Mouse (Mus musculus) midbrain, embryonic 11.5 days (tissue): ENCODE data around the gene Iqschfp. TPM values are rescaled to one million over a fixed set of nuclear protein-coding genes. Genes with fewer than 3 reads are reported as not detected.

Experiments used
- ATAC-seq: fragments of 200-750 bp; cut with Nextera tagmentation; 2 replicates; pipeline ENCODE4 v1.8.0; 2017; ENCODE audit warnings: moderate TSS enrichment, moderate library complexity; ENCODE audit not compliant: low FRiP score
- DNase-seq: peaks from one replicate; pipeline ENCODE4 v3.0.0; 2015; ENCODE audit warnings: low spot score; ENCODE audit errors: missing footprints
- H3K27ac ChIP-seq: fragments of 300-500 bp; sonication (generic); 2 replicates; pipeline ENCODE4 v1.5.1; 2014; ENCODE audit warnings: low read depth, low read length
- H3K27me3 ChIP-seq: fragments of 300-500 bp; sonication (generic); 2 replicates; pipeline ENCODE4 v1.6.1; 2014; ENCODE audit warnings: mild to moderate bottlenecking, low read length, moderate library complexity, mixed read lengths; ENCODE audit not compliant: control insufficient read depth, insufficient read depth
- H3K36me3 ChIP-seq: fragments of 300-500 bp; sonication (generic); 2 replicates; pipeline ENCODE4 v1.6.1; 2014; ENCODE audit warnings: mild to moderate bottlenecking, low read length, moderate library complexity, mixed read lengths; ENCODE audit not compliant: control insufficient read depth, insufficient read depth
- H3K4me1 ChIP-seq: fragments of 300-500 bp; sonication (generic); 2 replicates; pipeline ENCODE4 v1.6.1; 2014; ENCODE audit warnings: low read length; ENCODE audit not compliant: control insufficient read depth, insufficient read depth
- H3K4me2 ChIP-seq: fragments of 300-500 bp; sonication (generic); 2 replicates; pipeline ENCODE4 v1.6.1; 2014; ENCODE audit warnings: mild to moderate bottlenecking, moderate library complexity
- H3K4me3 ChIP-seq: fragments of 300-500 bp; sonication (generic); 2 replicates; pipeline ENCODE4 v1.5.1; 2014; ENCODE audit warnings: low read depth, low read length
- H3K9ac ChIP-seq: fragments of 300-500 bp; sonication (generic); 2 replicates; pipeline ENCODE4 v1.6.1; 2014; ENCODE audit warnings: low read length
- H3K9me3 ChIP-seq: fragments of 300-500 bp; sonication (generic); 2 replicates; pipeline ENCODE4 v1.6.1; 2016; ENCODE audit warnings: low read length; ENCODE audit not compliant: control insufficient read depth
- WGBS: fragments of 180-500 bp; shearing (Covaris S2); extraction: QIAGEN DNeasy Blood & Tissue Kit; methylation state at CpG from one replicate; pipeline ENCODE4 v1.1.7; 2014; 5-methylcytosine and 5-hydroxymethylcytosine counted together
- polyA plus RNA-seq: library from polyadenylated mRNA; unstranded; fragments of >200 nt; fragmentation: Nextera tagmentation; extraction: Ambion mirVana; gene quantifications from 2 replicates; pipeline ENCODE4 v1.2.1, GENCODE M21; 2014

Iqschfp gene
- polyA plus RNA-seq, 1 experiment from 2014 or later, result 2.6 TPM

DNA sequence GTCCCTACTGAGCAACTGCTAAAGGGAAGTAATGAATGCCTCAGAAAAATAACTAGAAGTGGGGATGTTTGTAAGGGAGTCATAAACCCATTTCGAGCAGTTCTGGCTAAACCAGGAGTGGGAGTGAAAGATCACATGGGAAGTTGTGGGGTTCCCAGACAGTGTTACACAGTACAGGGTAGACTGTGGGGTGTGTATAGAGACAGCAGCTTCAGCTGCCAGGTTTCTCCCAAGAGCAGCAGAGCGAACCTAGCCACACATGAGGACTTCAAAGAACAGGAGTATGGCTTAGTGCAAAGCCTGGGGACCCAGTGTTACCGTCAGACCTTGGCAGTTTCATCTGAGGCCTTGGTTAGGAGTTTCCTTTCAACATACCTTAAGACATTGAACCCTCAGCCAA, 740.7 kb downstream of the Iqschfp start:
- Histone ChIP-seq H3K9me3 (no peaks in the 10 kb centered on the region), H3K4me3 (no peak overlapping the region), H3K27me3 (no peaks in the 10 kb centered on the region), H3K4me2 (no peak overlapping the region), H3K36me3 (no peaks in the 10 kb centered on the region), H3K27ac (no peak overlapping the region), H3K4me1 (no peaks in the 10 kb centered on the region; the same call in 1 of the 2 replicates), H3K9ac (no peak overlapping the region)
- ATAC-seq (no peak), DNase-seq (no peak)
- WGBS, result 85% methylated on average over 3 of the region's 3 CpGs

DNA sequence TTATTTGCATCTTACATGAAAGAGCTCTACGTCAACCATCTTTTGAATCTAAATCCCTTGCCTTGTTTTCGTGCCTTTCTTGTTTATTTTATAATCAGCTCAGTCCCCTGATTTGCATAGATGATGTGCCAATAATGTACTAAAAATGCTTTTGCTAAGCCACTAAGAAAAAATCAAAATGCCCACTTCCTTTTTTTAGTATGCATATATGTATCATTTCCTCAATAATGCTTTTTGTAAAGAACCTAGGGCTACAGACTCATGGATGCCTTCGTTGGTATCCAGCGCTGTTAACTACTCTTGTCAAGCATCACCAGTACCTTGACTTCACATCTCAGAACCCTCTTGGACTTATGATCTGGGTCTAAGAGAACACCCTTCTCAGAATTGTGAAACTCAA, 741.5 kb downstream of the Iqschfp start:
- no peaks in the 10 kb centered on the region for H3K27me3 ChIP-seq
- 95% methylated on average over 4 of the region's 4 CpGs for WGBS

DNA sequence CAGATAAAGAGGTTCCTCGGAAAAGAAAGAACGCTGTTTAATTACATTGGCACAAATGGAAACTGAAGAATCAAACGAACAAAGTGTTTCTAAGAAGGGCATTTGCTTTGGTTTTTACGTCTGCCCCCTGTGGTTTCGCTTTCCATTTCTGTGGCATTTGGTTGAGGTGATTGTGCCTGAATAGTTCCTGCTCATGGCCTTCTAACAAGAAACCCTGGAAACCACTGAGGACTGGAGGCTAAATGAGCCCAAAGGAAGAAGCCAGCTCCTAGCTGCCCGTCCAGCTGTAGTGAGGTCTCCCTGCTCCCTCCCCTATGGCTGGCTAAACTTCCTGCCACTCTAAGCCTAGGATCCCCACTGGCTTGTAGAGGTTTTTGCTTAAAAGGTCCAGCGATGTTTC, 745.9 kb downstream of the Iqschfp start:
- Histone ChIP-seq H3K4me2 (no peak overlapping the region), H3K9ac (no peak overlapping the region)
- no peak for DNase-seq

More for the DNA sequence above, 741.5 kb downstream of the Iqschfp start:
- no peak overlapping the region for H3K9ac ChIP-seq
- DNase-seq (no peak), ATAC-seq (no peak)
- no peaks in the 10 kb centered on the region; the same call in 1 of the 2 replicates for H3K4me1 ChIP-seq
- H3K9me3 ChIP-seq, result no peaks in the 10 kb centered on the region
- no peak overlapping the region for H3K4me2 ChIP-seq
- no peak overlapping the region for H3K4me3 ChIP-seq
- no peaks in the 10 kb centered on the region for H3K36me3 ChIP-seq
- no peak overlapping the region for H3K27ac ChIP-seq

DNA sequence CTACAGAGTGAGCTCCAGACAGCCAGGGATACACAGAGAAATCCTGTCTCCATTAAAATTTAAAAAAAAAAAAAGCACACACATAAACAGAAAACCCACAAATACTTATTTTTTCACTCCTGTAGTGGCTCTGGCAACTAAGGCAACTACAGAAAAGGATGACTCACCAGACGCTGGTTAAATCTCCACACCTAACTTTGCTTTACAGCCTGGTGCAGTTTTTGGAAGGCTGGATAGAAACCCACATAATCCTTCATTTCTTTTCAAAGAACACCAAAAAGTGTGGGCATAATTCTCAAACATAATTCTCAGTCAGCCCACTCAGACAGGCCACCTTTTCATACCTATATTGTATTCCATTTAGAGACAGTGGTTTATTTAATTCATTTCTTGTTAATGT, 746.7 kb downstream of the Iqschfp start:
- no peak overlapping the region for H3K4me3 ChIP-seq
- no peaks in the 10 kb centered on the region for H3K4me1 ChIP-seq
- no peak overlapping the region for H3K9ac ChIP-seq
- ATAC-seq (no peak), DNase-seq (no peak)
- no peaks in the 10 kb centered on the region for H3K36me3 ChIP-seq
- no peak overlapping the region for H3K27ac ChIP-seq
- WGBS, result 89% methylated on average over 1 of the region's 1 CpGs
- H3K4me2 ChIP-seq, result no peak overlapping the region
- H3K9me3 ChIP-seq, result no peaks in the 10 kb centered on the region
- no peaks in the 10 kb centered on the region for H3K27me3 ChIP-seq

More for the DNA sequence above, 745.9 kb downstream of the Iqschfp start:
- no peak for ATAC-seq
- no peaks in the 10 kb centered on the region for H3K4me1 ChIP-seq
- WGBS, result 18% methylated on average over 7 of the region's 7 CpGs
- no peak overlapping the region for H3K4me3 ChIP-seq
- no peaks in the 10 kb centered on the region for H3K27me3 ChIP-seq
- H3K27ac ChIP-seq, result no peak overlapping the region
- no peaks in the 10 kb centered on the region for H3K9me3 ChIP-seq
- H3K36me3 ChIP-seq, result no peaks in the 10 kb centered on the region

DNA sequence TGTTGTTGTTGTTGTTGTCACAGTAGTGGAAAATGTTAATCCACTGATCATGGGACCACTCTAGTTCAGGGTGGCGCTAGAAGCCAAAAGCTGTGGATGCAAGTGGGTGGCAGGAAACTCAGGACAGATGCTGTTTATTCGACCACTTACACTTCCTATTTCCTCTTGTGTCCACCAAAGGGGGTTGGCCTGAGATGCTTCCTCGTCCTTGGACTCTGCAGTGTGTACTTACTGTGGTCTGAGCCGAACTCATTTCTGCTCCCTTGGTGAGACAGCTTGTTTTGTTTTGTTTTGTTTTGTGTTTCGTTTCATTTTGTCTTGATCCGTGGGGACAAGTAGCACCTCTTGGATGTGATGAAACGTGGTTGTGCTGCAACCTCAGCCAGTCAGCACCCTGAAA, 750.9 kb downstream of the Iqschfp start:
- Histone ChIP-seq H3K4me1 (no peaks in the 10 kb centered on the region), H3K27ac (no peak overlapping the region), H3K4me3 (no peak overlapping the region), H3K36me3 (no peaks in the 10 kb centered on the region), H3K4me2 (no peak overlapping the region), H3K9ac (no peak overlapping the region), H3K27me3 (no peaks in the 10 kb centered on the region), H3K9me3 (no peaks in the 10 kb centered on the region)
- DNase-seq (no peak), ATAC-seq (no peak)
- WGBS, result 89% methylated on average over 7 of the region's 7 CpGs

DNA sequence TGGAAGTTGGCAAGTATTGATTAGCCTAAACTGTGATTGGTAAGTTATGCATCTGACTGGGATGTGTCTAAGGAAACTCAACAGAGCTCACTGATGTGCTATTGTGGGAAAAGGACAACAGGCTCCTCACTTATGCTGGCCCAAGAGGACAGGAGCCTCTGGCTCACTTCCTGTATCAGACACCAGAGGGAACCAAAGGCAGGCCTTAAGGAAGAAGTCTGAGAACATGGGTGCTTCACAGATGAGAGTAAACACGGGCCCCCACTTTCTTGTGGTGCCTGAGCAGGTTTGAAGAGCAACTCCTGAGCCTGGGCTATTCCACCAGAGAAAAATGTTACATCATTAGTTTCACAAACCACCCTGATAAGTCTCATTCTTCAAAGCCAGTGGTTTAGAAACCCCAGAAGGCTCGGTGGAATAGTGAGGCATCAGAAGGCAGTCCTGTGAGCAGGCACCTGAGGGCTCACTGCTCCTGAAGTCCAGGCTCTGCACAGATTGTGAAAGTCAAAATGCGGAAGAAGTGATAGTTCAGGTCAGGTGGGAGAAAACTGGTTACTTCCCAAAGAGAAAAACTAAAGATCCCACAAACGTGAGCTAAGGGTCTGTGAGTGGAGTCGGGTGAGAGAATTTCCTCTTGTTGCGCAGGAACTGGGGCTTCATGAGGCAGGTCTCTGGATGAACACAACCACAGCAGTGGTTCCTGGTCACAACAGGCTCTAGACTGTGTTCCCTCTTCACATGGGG, 754.5 kb downstream of the Iqschfp start:
- H3K4me3 ChIP-seq, result no peak overlapping the region
- WGBS, result 87% methylated on average over 6 of the region's 6 CpGs
- H3K36me3 ChIP-seq, result no peaks in the 10 kb centered on the region
- no peak for DNase-seq
- H3K4me1 ChIP-seq, result no peaks in the 10 kb centered on the region
- no peak overlapping the region for H3K27ac ChIP-seq
- ATAC-seq, result no peak
- H3K27me3 ChIP-seq, result no peaks in the 10 kb centered on the region
- no peaks in the 10 kb centered on the region for H3K9me3 ChIP-seq
- no peak overlapping the region for H3K9ac ChIP-seq
- no peak overlapping the region for H3K4me2 ChIP-seq

DNA sequence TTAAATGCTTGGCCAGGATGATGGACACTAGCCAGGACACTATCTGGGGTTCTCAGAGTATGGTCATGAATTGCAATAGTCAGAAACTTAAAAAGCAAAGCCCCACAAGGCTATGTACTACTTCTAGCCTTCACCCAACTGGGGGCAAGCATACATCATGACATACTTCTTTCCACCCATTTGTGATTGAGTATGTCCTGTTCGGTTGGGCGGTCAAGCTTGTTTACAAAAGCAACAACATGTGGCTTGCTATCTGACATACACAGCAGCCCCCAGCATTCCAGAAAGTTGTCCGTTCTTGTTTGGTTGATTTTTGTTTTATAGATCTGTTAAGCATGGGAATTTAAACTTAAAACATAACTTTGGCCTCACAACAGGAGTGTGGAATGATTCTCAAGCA, 755.2 kb downstream of the Iqschfp start:
- WGBS, result 94% methylated on average over 3 of the region's 3 CpGs
- no peak overlapping the region for H3K27ac ChIP-seq
- H3K36me3 ChIP-seq, result no peaks in the 10 kb centered on the region
- H3K9me3 ChIP-seq, result no peaks in the 10 kb centered on the region
- H3K27me3 ChIP-seq, result no peaks in the 10 kb centered on the region
- H3K4me2 ChIP-seq, result no peak overlapping the region
- H3K4me1 ChIP-seq, result no peaks in the 10 kb centered on the region
- DNase-seq (no peak), ATAC-seq (no peak)
- H3K4me3 ChIP-seq, result no peak overlapping the region
- no peak overlapping the region for H3K9ac ChIP-seq

DNA sequence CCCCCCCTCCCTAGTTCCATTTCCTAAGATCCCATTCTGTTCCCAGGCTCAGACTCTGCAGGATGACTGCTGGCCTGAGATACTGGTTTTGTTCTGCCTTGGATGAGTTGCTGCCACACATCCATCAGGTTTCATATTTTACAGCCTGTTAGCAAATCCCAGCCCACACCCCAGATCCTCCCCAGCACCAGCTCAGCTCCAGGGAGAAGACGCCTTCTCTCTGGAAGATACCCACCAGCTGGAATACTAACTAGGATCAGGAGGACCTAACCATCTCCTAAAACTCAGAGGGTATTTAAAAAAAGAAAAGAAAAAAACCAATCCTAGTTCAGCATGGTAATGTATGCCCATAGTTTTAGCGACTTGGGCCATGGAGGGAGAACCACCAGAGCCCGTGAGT, 758.2 kb downstream of the Iqschfp start:
- Histone ChIP-seq H3K27me3 (no peaks in the 10 kb centered on the region), H3K4me1 (no peaks in the 10 kb centered on the region), H3K27ac (no peak overlapping the region), H3K9me3 (no peaks in the 10 kb centered on the region), H3K9ac (no peak overlapping the region), H3K4me2 (no peak overlapping the region), H3K4me3 (no peak overlapping the region), H3K36me3 (no peaks in the 10 kb centered on the region)
- ATAC-seq (no peak), DNase-seq (no peak)
- 87% methylated on average over 3 of the region's 3 CpGs for WGBS

DNA sequence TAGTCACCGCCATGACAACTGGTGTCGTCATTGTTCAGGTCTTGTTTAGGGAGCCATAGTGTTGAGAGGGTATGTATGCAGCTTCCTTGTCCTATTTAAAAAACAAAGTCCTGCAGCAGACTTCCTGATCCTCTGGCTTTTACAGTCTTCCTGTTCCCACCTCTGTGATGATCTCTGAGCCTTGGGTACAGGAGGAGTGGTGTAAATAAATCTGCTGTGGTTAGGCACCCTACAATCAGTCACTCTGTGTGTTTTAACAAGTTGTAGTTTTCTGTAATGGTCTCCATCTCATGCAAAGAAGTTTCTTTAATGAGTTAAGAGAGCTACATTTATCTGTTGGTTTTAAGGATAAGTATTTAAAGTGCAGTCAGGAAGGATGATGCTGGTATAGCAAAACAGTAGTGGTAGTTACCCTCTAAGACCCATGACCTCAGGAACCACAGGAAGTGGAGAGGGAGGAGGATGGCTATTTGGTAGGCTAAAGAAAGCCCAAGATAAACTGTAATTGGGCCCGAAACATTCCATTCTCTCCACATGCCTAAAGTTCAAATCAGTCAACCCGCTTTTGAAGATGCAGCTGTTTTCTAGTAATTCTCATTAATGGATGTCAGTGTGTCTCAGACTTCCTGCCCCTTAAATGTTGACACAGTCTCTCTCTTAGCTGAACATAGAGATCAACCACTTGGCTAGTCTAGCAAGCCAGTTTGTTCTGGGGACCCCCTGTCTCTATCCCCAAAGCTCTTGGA, 764.7 kb downstream of the Iqschfp start:
- no peaks in the 10 kb centered on the region for H3K27me3 ChIP-seq
- H3K4me2 ChIP-seq, result no peak overlapping the region
- ATAC-seq, result no peak
- no peak overlapping the region for H3K27ac ChIP-seq
- no peaks in the 10 kb centered on the region for H3K36me3 ChIP-seq
- no peaks in the 10 kb centered on the region for H3K4me1 ChIP-seq
- H3K4me3 ChIP-seq, result no peak overlapping the region
- H3K9me3 ChIP-seq, result no peaks in the 10 kb centered on the region
- 87% methylated on average over 4 of the region's 4 CpGs for WGBS
- no peak overlapping the region for H3K9ac ChIP-seq
- DNase-seq, result no peak
